Mouse (Mus musculus): Measurements from ENCODE around the gene Sppl3. TPM values are rescaled to one million over a fixed set of nuclear protein-coding genes. Genes with fewer than 3 reads are reported as not detected.
"Not testable (repeated sequence)": the region's sequence is repeated elsewhere in the genome, so short reads cannot be mapped to it uniquely, and the experiment has no call there.

Sppl3 gene
- total RNA-seq, 2 experiments from 2014 or later = 51.9 to 56.5 TPM

DNA sequence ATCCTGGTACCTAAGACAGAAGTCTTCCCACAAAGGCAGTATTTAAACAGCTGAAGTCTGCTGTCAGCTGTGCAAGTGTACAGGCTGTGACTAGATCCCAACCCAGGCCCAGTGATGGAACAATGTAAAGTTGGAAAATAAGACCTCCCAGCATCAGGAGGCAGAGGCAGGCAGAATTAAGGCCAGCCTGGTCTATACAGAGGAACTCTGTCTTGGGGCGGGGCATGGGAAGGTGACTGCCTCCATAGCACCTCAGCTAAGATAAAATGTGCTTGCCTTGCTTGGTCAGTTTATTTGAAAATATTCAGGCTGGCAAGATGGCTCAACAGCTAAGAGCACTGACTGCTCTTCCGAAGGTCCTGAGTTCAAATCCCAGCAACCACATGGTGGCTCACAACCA is 59.5 kb downstream of the Sppl3 start:
- no peak for DNase-seq
- intact Hi-C loops (cut with DNase I) = no loop called here

DNA sequence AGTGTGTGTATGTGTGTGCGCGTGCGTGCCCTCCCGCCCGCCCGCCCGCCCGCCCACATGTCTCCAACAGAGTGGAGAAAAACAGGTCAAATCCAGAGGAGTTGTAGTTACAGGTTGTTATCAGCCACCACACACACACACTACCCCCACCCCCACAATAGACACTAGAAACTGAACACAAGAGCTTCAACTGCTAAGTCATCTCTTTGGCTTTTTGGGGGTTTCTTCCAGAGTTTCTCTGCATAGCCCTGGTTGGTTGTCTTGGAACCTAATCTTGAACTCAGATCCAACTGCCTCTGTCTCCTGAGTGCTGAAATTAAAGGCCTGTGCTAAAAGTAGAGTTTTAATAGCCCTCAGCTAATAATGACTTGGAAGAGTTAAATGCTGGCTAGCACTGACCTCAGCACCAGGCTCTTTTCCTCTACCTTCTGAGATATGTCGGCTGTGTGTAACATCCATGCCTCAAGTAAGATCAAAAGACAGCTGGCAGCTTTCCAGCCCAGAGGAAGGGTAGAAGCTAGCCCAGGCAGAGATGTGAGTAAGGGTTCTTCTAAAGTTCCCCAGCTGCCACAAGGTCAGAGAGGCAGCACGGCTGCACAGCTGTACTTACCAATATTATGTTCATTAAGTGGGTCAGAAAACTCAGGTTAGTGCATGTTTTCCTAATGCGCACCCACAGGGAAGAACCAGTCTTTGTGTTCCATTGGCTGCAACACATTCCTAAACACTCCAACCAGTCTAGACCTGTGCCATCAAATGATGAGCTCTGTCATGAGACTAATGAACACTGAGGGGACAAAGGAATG is 60.4 kb downstream of the Sppl3 start:
- no peak for DNase-seq
- intact Hi-C loops (cut with DNase I) = no loop called here

DNA sequence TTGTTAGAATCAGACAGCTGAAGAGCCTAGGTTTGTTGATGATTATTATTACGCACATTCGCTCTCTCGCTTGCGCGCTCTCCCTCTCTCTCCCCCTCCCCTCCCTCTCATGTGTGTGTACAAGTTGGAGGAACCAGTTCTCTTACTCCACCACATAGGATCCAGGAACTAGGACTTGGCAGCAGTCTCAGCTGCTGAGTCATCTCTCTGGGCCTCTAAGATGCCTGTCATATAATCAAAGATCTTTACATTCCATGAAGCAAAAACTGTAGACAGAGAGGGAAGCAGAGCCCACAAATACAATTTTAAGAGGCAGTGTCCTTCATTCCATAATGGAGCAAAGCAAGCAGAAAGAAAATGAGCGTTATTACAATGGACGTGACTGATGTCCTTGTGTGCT is 61.2 kb downstream of the Sppl3 start:
- intact Hi-C loops (cut with DNase I) = no loop called here
- DNase-seq = peak; percentile 37 to 40

DNA sequence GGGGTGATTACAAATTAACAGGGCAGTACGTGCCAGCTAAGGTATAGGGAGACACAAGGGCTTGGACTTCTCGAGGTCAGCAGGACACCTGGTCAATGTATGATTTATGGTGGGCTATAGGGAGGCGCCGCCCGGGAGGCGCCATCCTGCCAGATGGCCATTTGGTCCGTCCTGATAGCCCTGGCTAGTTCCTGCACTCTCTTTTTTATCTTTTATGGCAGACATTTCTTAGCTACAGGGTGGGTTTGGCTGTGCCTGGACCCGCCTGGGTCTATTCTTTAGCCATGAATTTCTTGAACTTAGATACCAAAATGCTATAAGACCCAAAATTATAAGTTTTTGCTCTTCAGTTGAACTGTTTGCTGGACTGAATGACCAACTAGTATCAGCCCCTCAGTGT is 62.4 kb downstream of the Sppl3 start:
- DNase-seq; intact Hi-C loops (cut with DNase I): not testable (repeated sequence)

DNA sequence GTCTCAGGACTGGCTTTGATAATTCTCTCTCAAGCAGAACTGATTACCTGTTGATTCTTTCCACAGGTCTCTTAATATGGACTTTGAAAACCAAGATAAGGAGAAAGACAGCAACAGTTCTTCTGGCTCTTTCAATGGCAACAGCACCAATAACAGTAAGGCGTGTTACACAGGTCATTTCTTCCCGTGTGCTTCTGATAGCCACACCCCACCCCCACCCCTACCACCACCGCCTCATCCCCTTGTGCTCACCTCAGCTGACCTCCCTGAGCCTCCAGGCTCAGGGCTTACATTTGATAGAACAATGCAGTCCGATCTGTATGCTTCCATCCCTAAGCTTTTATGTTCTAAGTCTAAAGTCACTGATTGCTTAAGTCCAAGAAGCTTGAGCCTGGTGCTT is 63.8 kb downstream of the Sppl3 start:
- DNase-seq = no peak
- intact Hi-C loops (cut with DNase I) = loop anchor here (5.0 kb wide), 1 partner anchor 42 kb away; no protein-coding TSS in a partner anchor

DNA sequence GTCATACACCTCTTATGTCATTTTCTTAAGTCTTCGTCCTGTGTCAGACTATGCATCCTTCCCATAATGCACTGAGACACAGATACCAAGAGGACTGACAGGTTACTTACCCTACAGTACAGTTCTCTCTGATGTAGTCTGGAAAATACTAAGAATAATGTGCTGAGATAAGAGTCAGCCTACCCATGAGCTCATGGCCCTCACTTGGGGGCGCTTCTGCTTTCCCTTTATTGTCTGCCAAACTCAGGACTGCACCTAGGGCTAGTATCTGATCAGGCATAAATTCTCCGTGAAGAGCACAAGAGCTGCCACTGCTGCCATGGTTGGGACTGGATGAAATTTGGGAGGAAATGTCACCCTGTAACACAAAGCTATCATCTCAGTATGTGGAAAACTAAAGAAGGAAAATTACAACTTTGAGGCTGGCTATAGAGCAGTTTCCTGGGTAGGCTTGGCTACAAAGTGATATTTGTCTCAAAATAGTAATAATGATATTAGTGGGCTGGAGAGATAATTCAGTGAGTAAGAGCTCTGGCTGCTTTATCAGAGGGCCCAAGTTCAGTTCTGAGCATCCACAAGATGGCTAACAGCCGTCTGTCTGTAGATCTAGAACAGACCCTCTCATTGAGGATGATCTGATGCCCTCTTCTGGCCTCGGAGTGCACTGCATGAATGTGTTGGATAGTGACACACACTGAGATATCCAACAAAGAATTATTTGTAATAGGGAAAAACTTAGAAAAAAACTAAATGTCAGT is 65.4 kb downstream of the Sppl3 start:
- DNase-seq = peak; percentile 76 to 85
- intact Hi-C loops (cut with DNase I) = loop anchor here (1.0 to 5.0 kb wide), 3 partner anchors 44 to 97 kb away; partner anchors contain the start of gene Sppl3

DNA sequence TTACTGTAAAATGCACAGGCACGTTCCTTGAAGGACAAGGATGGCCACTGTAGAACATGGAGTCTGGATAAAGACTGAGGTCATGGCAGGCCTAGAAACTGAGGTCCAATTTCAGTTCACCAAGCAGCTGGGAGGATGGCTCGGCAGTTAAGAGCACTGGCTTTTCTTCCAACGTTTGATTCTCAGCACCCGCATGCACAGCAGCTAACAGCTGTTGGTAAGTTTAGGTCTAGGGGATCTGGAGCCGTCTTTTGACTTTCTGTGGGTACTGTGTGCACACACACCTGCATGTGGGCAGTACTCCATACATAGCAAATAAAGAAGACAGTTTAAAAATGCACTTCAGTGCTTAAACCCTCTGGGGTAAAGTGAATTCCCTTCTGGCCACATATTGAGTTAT is 70.7 kb downstream of the Sppl3 start:
- intact Hi-C loops (cut with DNase I) = no loop called here

DNA sequence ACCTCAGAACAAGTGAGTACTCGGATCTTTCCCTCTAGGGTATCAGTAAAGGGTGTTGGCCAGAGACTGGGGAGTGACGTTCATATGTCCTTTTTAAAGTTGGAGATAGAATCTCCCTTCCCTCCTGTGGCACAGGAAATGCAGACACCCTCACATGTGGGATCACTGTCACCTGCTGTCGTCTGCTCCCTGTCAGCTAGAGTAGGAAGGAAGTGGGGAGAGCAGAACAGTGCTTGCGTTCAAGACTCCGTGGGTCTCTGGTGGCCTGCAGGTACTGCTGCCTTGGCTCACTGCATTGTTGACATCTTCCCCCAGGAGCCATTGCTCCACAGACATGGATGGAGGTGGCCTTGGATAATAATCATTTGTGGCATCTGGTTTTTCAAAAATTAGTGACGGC is 72.6 kb downstream of the Sppl3 start:
- no peak for DNase-seq
- intact Hi-C loops (cut with DNase I) = no loop called here

More for the DNA sequence above, 70.7 kb downstream of the Sppl3 start:
- no peak for DNase-seq

DNA sequence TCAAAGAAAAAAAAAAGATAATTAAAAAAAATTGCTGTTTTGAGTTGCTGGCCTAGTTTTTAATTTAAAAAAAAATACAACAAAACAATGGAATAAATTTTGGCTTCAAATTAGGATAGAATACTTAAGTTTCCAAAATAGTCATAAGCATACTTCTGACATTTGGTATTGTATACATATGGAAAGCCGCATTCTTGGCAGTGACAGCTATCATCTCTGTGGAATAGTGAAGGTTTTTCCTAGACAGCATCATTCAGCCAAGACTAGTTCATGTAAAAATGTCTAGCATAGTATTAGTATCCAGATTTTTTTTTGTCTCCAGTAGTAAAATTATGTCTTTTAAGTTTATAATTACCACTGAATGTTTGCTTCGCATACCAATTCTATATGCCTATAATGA is 74.7 kb downstream of the Sppl3 start:
- no peak for DNase-seq
- intact Hi-C loops (cut with DNase I) = no loop called here

DNA sequence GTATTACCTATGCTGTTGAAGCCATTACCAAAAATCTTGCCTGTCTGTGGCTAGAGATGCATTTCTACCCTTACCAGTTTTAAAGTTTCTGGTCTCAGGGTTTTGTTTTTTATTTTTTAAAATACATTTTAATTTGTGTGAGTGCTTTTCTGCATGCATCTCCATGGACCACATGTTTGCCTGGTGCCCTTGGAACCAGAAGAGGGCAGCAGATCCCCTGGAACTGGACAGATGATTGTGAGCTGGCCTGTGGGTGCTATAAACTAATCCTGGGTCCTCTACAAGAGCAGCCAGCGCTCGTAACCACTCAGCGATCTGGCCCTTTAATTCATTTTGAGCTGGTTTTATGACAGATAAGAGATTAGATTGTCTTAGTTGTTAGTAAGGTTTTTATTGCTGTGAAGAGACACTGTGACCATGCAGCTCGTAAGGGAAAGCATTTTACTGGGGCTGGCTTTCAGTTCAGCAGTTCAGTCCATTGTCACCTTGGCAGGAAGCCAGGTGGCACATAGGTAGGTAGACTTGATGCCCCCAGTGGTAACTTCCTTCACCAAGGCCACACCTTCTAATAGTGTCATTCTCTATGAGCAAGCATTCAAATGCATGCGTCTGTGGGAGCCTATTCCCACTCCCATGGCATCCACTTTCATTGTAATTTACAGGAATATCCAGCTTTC is 78.8 kb downstream of the Sppl3 start:
- no peak for DNase-seq
- intact Hi-C loops (cut with DNase I) = no loop called here

DNA sequence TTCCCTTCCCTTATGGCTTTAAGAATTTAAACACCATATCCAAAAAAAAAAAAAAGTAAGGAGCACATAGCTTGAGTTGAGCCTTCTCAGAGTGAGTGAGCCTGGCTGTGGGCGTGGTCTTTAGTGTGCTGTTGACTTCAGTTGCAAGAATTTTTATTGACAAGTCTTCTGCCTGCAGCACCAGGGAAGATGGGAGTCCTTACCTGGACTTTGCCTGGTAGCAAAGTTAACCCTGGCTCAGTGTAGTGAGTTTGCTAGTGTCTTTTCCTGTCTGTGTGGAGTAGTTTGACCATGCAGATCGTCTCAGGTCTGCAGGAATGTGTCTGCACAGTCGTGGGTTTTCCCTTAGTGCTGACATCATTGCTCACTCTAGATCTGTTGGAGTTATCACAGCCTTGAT is 80.1 kb downstream of the Sppl3 start:
- intact Hi-C loops (cut with DNase I) = no loop called here

DNA sequence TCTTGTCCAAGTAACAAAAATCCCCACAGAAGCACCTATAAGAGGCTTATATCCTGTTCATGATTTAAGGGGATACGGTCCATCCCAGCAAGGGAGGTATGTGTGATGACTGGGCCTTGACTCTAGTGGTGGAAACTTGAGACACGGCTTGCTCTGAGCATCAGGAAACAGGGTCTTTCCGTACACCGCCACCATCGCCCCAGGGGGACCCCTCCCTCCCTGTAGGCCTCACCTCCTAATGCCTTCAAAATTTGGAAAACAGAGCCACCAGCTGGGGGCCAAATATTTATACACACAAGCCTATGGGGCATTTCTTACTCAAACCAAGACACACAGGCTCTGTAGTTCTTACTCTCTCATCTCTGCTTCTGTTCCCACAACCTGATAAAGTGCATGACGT is 80.8 kb downstream of the Sppl3 start:
- no peak for DNase-seq
- intact Hi-C loops (cut with DNase I) = no loop called here

More for the DNA sequence above, 80.1 kb downstream of the Sppl3 start:
- DNase-seq = no peak

DNA sequence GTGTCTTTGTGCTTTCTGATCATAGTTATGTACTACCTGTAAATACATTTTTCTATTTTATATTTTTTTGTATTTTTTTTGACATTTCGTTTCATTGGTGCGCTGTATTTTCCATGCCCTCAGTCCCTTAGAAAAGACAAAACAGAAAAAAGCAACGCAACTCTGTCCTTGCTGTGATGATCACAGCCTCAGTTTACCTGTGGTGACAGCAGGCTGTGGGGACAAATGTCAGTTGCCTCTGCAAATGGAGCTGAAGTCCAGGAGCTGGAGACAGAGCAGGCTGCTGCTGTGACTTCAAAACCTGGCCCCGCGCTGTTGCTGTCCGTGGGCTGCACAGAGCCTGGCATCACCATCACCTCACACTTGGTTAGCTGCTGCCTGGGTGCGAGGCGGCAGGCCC is 87.3 kb downstream of the Sppl3 start, which contains the start of gene Gm10401:
Gene Gm10401, minus strand, starts transcription at position 101 of the 400 bp plus-strand sequence.
- intact Hi-C loops (cut with DNase I) = no loop called here
- DNase-seq = no peak

DNA sequence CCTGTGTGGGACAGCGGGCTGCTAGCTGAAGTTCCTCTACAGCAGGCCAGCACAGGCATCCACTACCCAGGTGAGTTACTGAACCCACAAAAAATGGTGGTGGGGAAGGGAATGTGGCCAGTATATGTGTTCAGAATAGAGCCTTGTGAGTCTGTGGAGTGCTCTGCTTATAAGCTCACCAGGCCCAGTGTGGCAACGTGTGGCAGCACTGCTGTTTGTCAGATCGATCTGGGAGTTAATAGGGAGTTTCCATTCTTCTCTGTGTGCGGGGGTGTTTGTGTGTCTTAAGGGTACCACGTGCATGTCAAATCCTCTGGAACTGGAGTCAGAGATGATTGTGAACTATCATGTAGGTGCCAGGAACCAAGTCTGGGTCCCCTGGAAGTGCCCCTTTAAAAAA is 88.6 kb downstream of the Sppl3 start:
- intact Hi-C loops (cut with DNase I) = no loop called here
- no peak for DNase-seq

DNA sequence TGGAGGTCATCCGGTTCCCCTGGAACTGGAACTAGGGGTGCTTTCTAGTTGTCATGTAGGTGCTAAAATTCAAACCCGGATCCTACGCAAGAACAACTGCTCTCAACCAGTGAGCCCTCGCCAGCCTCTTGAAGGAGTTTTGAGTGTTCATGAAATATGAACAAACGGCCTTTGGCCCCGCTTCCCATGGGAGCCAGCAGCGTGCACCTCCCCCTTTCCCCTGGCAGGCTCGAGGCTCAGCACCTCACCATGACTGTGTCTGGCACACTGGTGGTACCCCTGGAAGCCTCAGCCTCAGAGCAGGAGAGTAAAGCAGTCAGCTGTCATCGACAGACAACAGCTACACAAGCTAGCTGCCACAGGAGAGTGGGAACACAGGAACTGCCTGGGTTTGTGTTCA is 89.1 kb downstream of the Sppl3 start:
- intact Hi-C loops (cut with DNase I) = no loop called here

DNA sequence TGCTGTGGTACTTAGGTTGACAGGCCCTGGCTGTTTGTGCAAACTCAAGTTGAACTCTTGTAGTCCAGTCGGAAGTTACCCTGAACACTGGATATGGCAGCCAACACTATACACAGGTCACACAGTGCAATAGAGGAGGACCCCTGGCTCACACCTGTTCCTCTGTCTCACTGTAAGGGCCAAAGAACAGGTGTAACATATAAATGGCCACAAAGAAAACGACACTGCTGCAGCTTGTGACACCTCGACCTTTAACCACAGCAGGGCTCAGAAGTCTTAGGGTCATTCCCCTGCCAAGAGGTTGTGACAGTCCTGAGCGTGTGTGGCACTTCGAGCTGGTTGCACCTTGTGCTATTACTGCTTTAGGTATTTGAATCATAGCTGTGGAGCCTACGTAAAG is 89.5 kb downstream of the Sppl3 start:
- intact Hi-C loops (cut with DNase I) = no loop called here

More for the DNA sequence above, 89.1 kb downstream of the Sppl3 start:
- peak; percentile 16 to 24 for DNase-seq

DNA sequence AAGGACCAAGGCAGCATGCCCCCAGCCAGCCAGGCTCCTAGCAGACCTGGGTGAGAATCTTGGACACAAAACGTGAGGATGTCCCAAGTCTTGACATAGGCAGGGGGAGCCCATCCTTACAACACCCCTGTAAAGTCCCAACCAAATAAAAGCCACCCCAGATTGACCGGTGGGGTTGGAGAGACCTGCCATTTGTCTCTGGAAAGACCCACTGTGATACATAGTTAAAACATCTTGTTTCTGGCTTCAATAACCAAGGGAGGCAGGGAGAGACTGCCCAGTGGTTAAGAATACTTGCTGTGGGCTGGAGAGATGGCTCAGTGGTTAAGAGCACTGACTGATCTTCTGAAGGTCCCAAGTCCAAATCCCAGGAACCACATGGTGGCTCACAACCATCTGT is 91.3 kb downstream of the Sppl3 start:
- DNase-seq = no peak
- intact Hi-C loops (cut with DNase I) = no loop called here

More for the DNA sequence above, 89.5 kb downstream of the Sppl3 start:
- no peak for DNase-seq

DNA sequence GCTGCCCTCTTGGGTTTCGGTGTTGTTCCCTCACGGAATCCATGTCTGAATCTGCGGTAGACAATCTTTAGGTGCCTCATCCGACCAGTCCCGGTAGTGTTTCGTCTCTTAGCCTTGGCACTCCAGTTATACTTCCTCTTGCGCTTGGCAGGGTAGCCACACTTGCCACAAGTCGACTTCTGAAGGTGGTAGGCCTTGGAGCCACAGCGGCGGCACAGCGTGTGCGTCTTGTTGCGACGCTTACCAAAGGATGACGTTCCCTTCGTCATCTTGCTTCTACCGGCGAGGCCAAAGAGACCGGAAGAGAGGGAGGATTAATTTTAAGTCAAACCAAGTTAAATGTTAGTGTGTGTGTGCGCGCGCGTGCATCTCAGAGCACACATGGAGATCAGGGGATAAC is 92.3 kb downstream of the Sppl3 start:
- DNase-seq; intact Hi-C loops (cut with DNase I): not testable (repeated sequence)

DNA sequence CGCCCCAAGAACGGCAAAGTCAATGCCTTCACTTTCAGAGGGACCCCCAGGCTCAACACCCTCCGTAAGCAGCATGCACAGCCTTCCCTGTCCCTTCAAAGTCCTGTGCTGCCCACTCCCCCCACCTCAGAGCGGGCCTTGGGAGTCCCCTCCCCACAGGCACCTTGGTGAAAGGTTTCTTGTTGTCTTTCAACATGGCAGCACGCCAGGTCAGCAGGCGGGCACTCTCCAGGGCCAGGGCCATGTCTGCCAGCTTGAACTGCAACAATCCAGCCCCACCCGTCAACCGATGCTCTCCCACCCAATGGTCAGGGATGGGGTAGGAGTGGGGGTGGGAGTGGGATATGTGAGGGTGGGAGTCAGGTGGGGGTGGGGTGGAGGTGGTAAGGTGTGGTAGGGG is 100.2 kb downstream of the Sppl3 start:
- peak in 1 of 2 experiments; percentile 35 for DNase-seq
- intact Hi-C loops (cut with DNase I) = no loop called here

DNA sequence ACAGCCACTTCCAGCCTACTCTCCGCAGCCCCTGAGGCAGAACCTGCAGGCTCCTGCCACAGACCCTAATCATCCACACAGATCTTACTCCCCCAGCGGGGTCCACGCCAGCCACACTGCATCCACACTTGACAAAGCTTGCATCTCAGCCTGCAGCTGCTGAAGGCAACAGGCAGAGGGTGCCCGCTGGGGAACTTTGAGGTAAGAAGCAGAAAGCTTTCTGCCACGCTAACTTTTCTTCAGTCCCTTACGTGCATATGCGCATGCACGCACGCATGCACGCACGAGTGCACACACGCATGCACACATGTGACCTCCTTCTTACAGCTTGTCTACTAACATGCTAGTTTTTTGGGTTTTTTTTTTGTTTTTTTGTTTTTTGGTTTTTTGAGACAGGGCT is 102.3 kb downstream of the Sppl3 start:
- DNase-seq = no peak
- intact Hi-C loops (cut with DNase I) = no loop called here

DNA sequence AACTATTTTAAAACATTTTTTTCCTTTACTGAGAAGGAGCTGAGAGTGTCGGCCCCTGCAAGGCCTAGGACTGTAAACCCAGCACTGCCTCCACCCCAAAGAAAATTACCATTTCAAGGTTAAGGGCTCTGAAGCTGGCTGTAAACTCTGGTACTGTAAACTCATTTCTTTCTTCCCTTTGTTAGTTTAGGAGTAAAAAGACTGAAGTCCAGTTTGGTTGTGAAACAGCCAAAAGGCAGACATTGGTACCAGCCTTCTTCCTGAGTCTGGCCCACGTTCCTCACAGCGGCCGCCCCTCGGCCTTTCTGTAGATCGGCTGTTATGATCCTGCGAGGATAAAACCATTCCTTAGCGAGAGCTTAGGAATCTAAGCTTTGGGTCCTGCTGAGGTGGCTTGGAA is 103.6 kb downstream of the Sppl3 start:
- no peak for DNase-seq

More for the DNA sequence above, 103.6 kb downstream of the Sppl3 start:
- intact Hi-C loops (cut with DNase I) = no loop called here
